Mouse (Mus musculus) forebrain, postnatal 0 days (tissue): ENCODE results near the gene Dynlt1b. TPM values are rescaled to one million over a fixed set of nuclear protein-coding genes. Genes with fewer than 3 reads are reported as not detected.
"Not testable (repeated sequence)": the region's sequence is repeated elsewhere in the genome, so short reads cannot be mapped to it uniquely, and the experiment has no call there.

Source experiments
- ATAC-seq: fragments of 200-750 bp; cut with Nextera tagmentation; 2 replicates; pipeline ENCODE4 v1.8.0; 2017; ENCODE audit warnings: mild to moderate bottlenecking, moderate library complexity
- DNase-seq: peaks from one replicate; pipeline ENCODE4 v3.0.0-alpha.2; 2015
- H3K27ac ChIP-seq: fragments of 300-500 bp; sonication (generic); 2 replicates; pipeline ENCODE4 v1.5.1; 2014; ENCODE audit warnings: low read depth, mild to moderate bottlenecking, antibody characterized with exemption, low read length, moderate library complexity, mixed read lengths
- H3K27me3 ChIP-seq: fragments of 300-500 bp; sonication (generic); 2 replicates; pipeline ENCODE4 v1.6.1; 2014; ENCODE audit warnings: mild to moderate bottlenecking, low read length, mixed read lengths; ENCODE audit not compliant: insufficient read depth
- H3K36me3 ChIP-seq: fragments of 300-500 bp; sonication (generic); 2 replicates; pipeline ENCODE4 v1.6.1; 2014; ENCODE audit warnings: mild to moderate bottlenecking, moderate library complexity; ENCODE audit not compliant: insufficient read depth
- H3K4me1 ChIP-seq: fragments of 300-500 bp; sonication (generic); 2 replicates; pipeline ENCODE4 v1.6.1; 2014; ENCODE audit warnings: antibody characterized with exemption; ENCODE audit not compliant: insufficient read depth
- H3K4me2 ChIP-seq: fragments of 300-500 bp; sonication (generic); 2 replicates; pipeline ENCODE4 v1.6.1; 2014; ENCODE audit warnings: low read depth, mild to moderate bottlenecking, moderate library complexity
- H3K4me3 ChIP-seq: fragments of 300-500 bp; sonication (generic); 2 replicates; pipeline ENCODE4 v1.5.1; 2014; ENCODE audit warnings: low read depth, low read length, mixed read lengths
- H3K9ac ChIP-seq: fragments of 300-500 bp; sonication (generic); 2 replicates; pipeline ENCODE4 v1.6.1; 2014; ENCODE audit warnings: mild to moderate bottlenecking
- H3K9me3 ChIP-seq: fragments of 300-500 bp; sonication (generic); 2 replicates; pipeline ENCODE4 v1.6.1; 2016; ENCODE audit warnings: low read length
- WGBS: fragments of 180-500 bp; shearing (Covaris S2); extraction: QIAGEN DNeasy Blood & Tissue Kit; methylation state at CpG from one replicate; pipeline ENCODE4 v1.1.7; 2014; 5-methylcytosine and 5-hydroxymethylcytosine counted together
- polyA plus RNA-seq: library from polyadenylated mRNA; unstranded; fragments of >200 nt; fragmentation: Nextera tagmentation; extraction: Ambion mirVana; gene quantifications from 2 replicates; pipeline ENCODE4 v1.2.1, GENCODE M21; 2015
- total RNA-seq: library from RNA; depleted of rRNA; stranded (reverse); fragments of >200 nt; gene quantifications from 2 replicates; pipeline ENCODE4 v1.2.3, GENCODE M21; 2014

Dynlt1b gene
- total and polyA plus RNA-seq, 2 experiments from 2014 or later = 431 to 1,167 TPM

GRCm38 (mm10) chr17:6440493-6441077 is 10.7 kb downstream of the Dynlt1b start:
- H3K9ac ChIP-seq, H3K9me3 ChIP-seq, H3K4me1 ChIP-seq, DNase-seq, H3K4me2 ChIP-seq, H3K27ac ChIP-seq, H3K27me3 ChIP-seq, ATAC-seq, H3K4me3 ChIP-seq: not testable (repeated sequence)
- peaks cover 20% of the 10 kb centered on the region; the same call in 1 of the 2 replicates for H3K36me3 ChIP-seq
- 82% methylated on average over 13 of the region's 13 CpGs for WGBS

GRCm38 (mm10) chr17:6441254-6441653 is 11.3 kb downstream of the Dynlt1b start:
- H3K27ac ChIP-seq, H3K4me2 ChIP-seq, H3K27me3 ChIP-seq, H3K4me1 ChIP-seq, H3K9me3 ChIP-seq, H3K4me3 ChIP-seq, DNase-seq, H3K9ac ChIP-seq, ATAC-seq: not testable (repeated sequence)
- peaks cover 20% of the 10 kb centered on the region; the same call in 1 of the 2 replicates for H3K36me3 ChIP-seq
- 84% methylated on average over 5 of the region's 5 CpGs for WGBS

GRCm38 (mm10) chr17:6442513-6442912 is 12.6 kb downstream of the Dynlt1b start:
- not testable (repeated sequence) for H3K4me2 ChIP-seq, ATAC-seq, H3K9me3 ChIP-seq, H3K4me3 ChIP-seq, H3K4me1 ChIP-seq, H3K9ac ChIP-seq, H3K27me3 ChIP-seq, H3K27ac ChIP-seq, DNase-seq
- H3K36me3 ChIP-seq = peaks cover 20% of the 10 kb centered on the region; the same call in 1 of the 2 replicates
- WGBS = 91% methylated on average over 3 of the region's 7 CpGs

- H3K4me1 ChIP-seq, ATAC-seq, DNase-seq, H3K4me3 ChIP-seq, H3K27me3 ChIP-seq, H3K4me2 ChIP-seq, H3K9ac ChIP-seq, H3K27ac ChIP-seq, H3K9me3 ChIP-seq: not testable (repeated sequence)
- H3K36me3 ChIP-seq = peaks cover 14% of the 10 kb centered on the region
- 82% methylated on average over 8 of the region's 16 CpGs for WGBS
Measured at GRCm38 (mm10) chr17:6445794-6446587, 16.1 kb downstream of the Dynlt1b start.

GRCm38 (mm10) chr17:6448293-6448692 is 18.4 kb downstream of the Dynlt1b start:
- not testable (repeated sequence) for H3K27me3 ChIP-seq, H3K9ac ChIP-seq, H3K4me2 ChIP-seq, H3K36me3 ChIP-seq, H3K9me3 ChIP-seq, H3K4me1 ChIP-seq, H3K4me3 ChIP-seq, H3K27ac ChIP-seq, DNase-seq
- peak; percentile 27; the same call in 1 of the 2 replicates for ATAC-seq
- 80% methylated on average over 8 of the region's 8 CpGs for WGBS

GRCm38 (mm10) chr17:6449166-6449565 is 19.3 kb downstream of the Dynlt1b start:
- WGBS = 86% methylated on average over 12 of the region's 12 CpGs
- H3K4me3 ChIP-seq, ATAC-seq: not testable (repeated sequence)

GRCm38 (mm10) chr17:6451205-6451604 is 21.3 kb downstream of the Dynlt1b start:
- DNase-seq, H3K27me3 ChIP-seq, H3K9me3 ChIP-seq, ATAC-seq, H3K4me1 ChIP-seq, H3K4me2 ChIP-seq, H3K27ac ChIP-seq, H3K9ac ChIP-seq, H3K4me3 ChIP-seq: not testable (repeated sequence)
- H3K36me3 ChIP-seq = peaks cover 14% of the 10 kb centered on the region
- 85% methylated on average over 2 of the region's 10 CpGs for WGBS

More at GRCm38 (mm10) chr17:6449166-6449565, 19.3 kb downstream of the Dynlt1b start:
- H3K36me3 ChIP-seq, DNase-seq, H3K9me3 ChIP-seq, H3K9ac ChIP-seq, H3K27me3 ChIP-seq, H3K27ac ChIP-seq, H3K4me1 ChIP-seq, H3K4me2 ChIP-seq: not testable (repeated sequence)

GRCm38 (mm10) chr17:6452689-6453088 is 22.8 kb downstream of the Dynlt1b start:
- H3K9me3 ChIP-seq, H3K4me1 ChIP-seq, H3K9ac ChIP-seq, H3K27ac ChIP-seq, ATAC-seq, H3K4me3 ChIP-seq, H3K27me3 ChIP-seq, H3K4me2 ChIP-seq: not testable (repeated sequence)
- peak; percentile 57 for DNase-seq
- 77% methylated on average over 9 of the region's 11 CpGs for WGBS
- H3K36me3 ChIP-seq = peaks cover 19% of the 10 kb centered on the region

GRCm38 (mm10) chr17:6454703-6455102 is 24.8 kb downstream of the Dynlt1b start:
- not testable (repeated sequence) for H3K4me1 ChIP-seq, H3K9ac ChIP-seq, ATAC-seq, H3K27me3 ChIP-seq, DNase-seq, H3K4me2 ChIP-seq, H3K27ac ChIP-seq, H3K4me3 ChIP-seq, H3K9me3 ChIP-seq
- H3K36me3 ChIP-seq = peaks cover 23% of the 10 kb centered on the region
- 95% methylated on average over 2 of the region's 2 CpGs for WGBS

GRCm38 (mm10) chr17:6455883-6456282 is 26.0 kb downstream of the Dynlt1b start:
- H3K36me3 ChIP-seq = peaks cover 23% of the 10 kb centered on the region
- WGBS = 97% methylated on average over 11 of the region's 12 CpGs
- H3K27ac ChIP-seq, H3K9me3 ChIP-seq, DNase-seq, ATAC-seq, H3K27me3 ChIP-seq, H3K9ac ChIP-seq, H3K4me1 ChIP-seq, H3K4me2 ChIP-seq, H3K4me3 ChIP-seq: not testable (repeated sequence)
